Mouse (Mus musculus) midbrain, embryonic 13.5 days (tissue): ENCODE results near the gene Pkn1. TPM values are rescaled to one million over a fixed set of nuclear protein-coding genes. Genes with fewer than 3 reads are reported as not detected.

ENCODE experiments used
- ATAC-seq: fragments of 200-750 bp; cut with Nextera tagmentation; 2 replicates; pipeline ENCODE4 v1.8.0; 2017; ENCODE audit warnings: mild to moderate bottlenecking, moderate TSS enrichment, moderate library complexity
- H3K27ac ChIP-seq: fragments of 300-500 bp; sonication (generic); 2 replicates; pipeline ENCODE4 v1.5.1; 2015; ENCODE audit warnings: inconsistent platforms, mild to moderate bottlenecking, moderate library complexity
- H3K27me3 ChIP-seq: fragments of 300-500 bp; sonication (generic); 2 replicates; pipeline ENCODE4 v1.6.1; 2015; ENCODE audit warnings: mild to moderate bottlenecking, inconsistent platforms
- H3K36me3 ChIP-seq: fragments of 300-500 bp; sonication (generic); 2 replicates; pipeline ENCODE4 v1.6.1; 2015; ENCODE audit warnings: mild to moderate bottlenecking, inconsistent platforms
- H3K4me1 ChIP-seq: fragments of 300-500 bp; sonication (generic); replicated peaks from 2 replicates; pipeline ENCODE4 v1.6.1; 2015; ENCODE audit warnings: inconsistent platforms
- H3K4me2 ChIP-seq: fragments of 300-500 bp; sonication (generic); replicated peaks from 2 replicates; pipeline ENCODE4 v1.6.1; 2015; ENCODE audit warnings: moderate library complexity, mild to moderate bottlenecking, inconsistent platforms
- H3K4me3 ChIP-seq: fragments of 300-500 bp; sonication (generic); replicated peaks from 2 replicates; pipeline ENCODE4 v1.5.1; 2015; ENCODE audit warnings: mild to moderate bottlenecking, inconsistent platforms
- H3K9ac ChIP-seq: fragments of 300-500 bp; sonication (generic); replicated peaks from 2 replicates; pipeline ENCODE4 v1.6.1; 2015; ENCODE audit warnings: mild to moderate bottlenecking, inconsistent platforms
- H3K9me3 ChIP-seq: fragments of 300-500 bp; sonication (generic); 2 replicates; pipeline ENCODE4 v1.6.1; 2016; ENCODE audit warnings: mild to moderate bottlenecking, inconsistent platforms
- WGBS: fragments of 180-500 bp; shearing (Covaris S2); methylation state at CpG from one replicate; pipeline ENCODE4 v1.1.7; 2015; 5-methylcytosine and 5-hydroxymethylcytosine counted together
- polyA plus RNA-seq: library from polyadenylated mRNA; unstranded; fragments of >200 nt; fragmentation: Nextera tagmentation; extraction: Ambion mirVana; gene quantifications from 2 replicates; pipeline ENCODE4 v1.2.1, GENCODE M21; 2015

Pkn1 gene
- 22.7 and 23.3 TPM in 2 replicates for polyA plus RNA-seq

GRCm38 (mm10) chr8:83698661-83699453 is at the start of gene Pkn1:
Pkn1 (minus strand) TSS chr8:83699179.
- peak within 1 kb of the TSS; percentile 93 for H3K4me3 ChIP-seq
- WGBS = under 1% methylated on average over 78 of the region's 85 CpGs
- peak within 1 kb of the TSS; percentile 75 for H3K27ac ChIP-seq
- H3K9ac ChIP-seq = peak within 1 kb of the TSS; percentile 95
- no peaks in the 10 kb centered on the region for H3K27me3 ChIP-seq
- no peaks in the 10 kb centered on the region for H3K36me3 ChIP-seq
- peak; percentile 89 for ATAC-seq
- no peaks in the 10 kb centered on the region for H3K9me3 ChIP-seq
- H3K4me1 ChIP-seq = peaks cover 27% of the 10 kb centered on the region
- peak within 1 kb of the TSS; percentile 96 for H3K4me2 ChIP-seq

GRCm38 (mm10) chr8:83748708-83749107 is 49.7 kb upstream of the Pkn1 start:
- ATAC-seq = no peak
- no peaks in the 10 kb centered on the region for H3K36me3 ChIP-seq
- no peak overlapping the region for H3K27ac ChIP-seq
- H3K27me3 ChIP-seq = peaks cover 23% of the 10 kb centered on the region; the same call in 1 of the 2 replicates
- H3K9me3 ChIP-seq = no peaks in the 10 kb centered on the region
- no peak overlapping the region for H3K4me3 ChIP-seq
- H3K9ac ChIP-seq = no peak overlapping the region
- 39% methylated on average over 3 of the region's 3 CpGs for WGBS
- H3K4me1 ChIP-seq = peaks cover 23% of the 10 kb centered on the region
- no peak overlapping the region for H3K4me2 ChIP-seq

GRCm38 (mm10) chr8:83747661-83748346 is 48.8 kb upstream of the Pkn1 start:
- H3K4me1 ChIP-seq = peaks cover 23% of the 10 kb centered on the region
- H3K4me2 ChIP-seq = peak overlapping the region; percentile 69
- H3K9ac ChIP-seq = peak overlapping the region; percentile 73
- H3K4me3 ChIP-seq = peak overlapping the region; percentile 41
- ATAC-seq = peak; percentile 76
- H3K27ac ChIP-seq = no peak overlapping the region
- WGBS = 3% methylated on average over 28 of the region's 28 CpGs
- no peaks in the 10 kb centered on the region for H3K36me3 ChIP-seq
- H3K9me3 ChIP-seq = no peaks in the 10 kb centered on the region
- H3K27me3 ChIP-seq = peaks cover 26% of the 10 kb centered on the region; the same call in 1 of the 2 replicates

GRCm38 (mm10) chr8:83744070-83744469 is 45.1 kb upstream of the Pkn1 start:
- H3K9me3 ChIP-seq = no peaks in the 10 kb centered on the region
- no peak overlapping the region for H3K4me3 ChIP-seq
- peaks cover 56% of the 10 kb centered on the region for H3K27me3 ChIP-seq
- no peak overlapping the region for H3K9ac ChIP-seq
- H3K4me1 ChIP-seq = peaks cover 21% of the 10 kb centered on the region
- no peaks in the 10 kb centered on the region for H3K36me3 ChIP-seq
- no peak overlapping the region for H3K4me2 ChIP-seq
- WGBS = 71% methylated on average over 4 of the region's 4 CpGs
- ATAC-seq = no peak
- H3K27ac ChIP-seq = no peak overlapping the region

GRCm38 (mm10) chr8:83742968-83743367 is 44.0 kb upstream of the Pkn1 start:
- Histone ChIP-seq H3K9ac (no peak overlapping the region), H3K9me3 (no peaks in the 10 kb centered on the region), H3K27ac (no peak overlapping the region), H3K36me3 (no peaks in the 10 kb centered on the region), H3K4me2 (no peak overlapping the region), H3K27me3 (peaks cover 49% of the 10 kb centered on the region), H3K4me1 (peaks cover 19% of the 10 kb centered on the region), H3K4me3 (no peak overlapping the region)
- 94% methylated on average over 6 of the region's 6 CpGs for WGBS
- ATAC-seq = no peak

GRCm38 (mm10) chr8:83741849-83742655 is 43.1 kb upstream of the Pkn1 start:
- H3K36me3 ChIP-seq = no peaks in the 10 kb centered on the region
- H3K9ac ChIP-seq = no peak overlapping the region
- no peak for ATAC-seq
- no peak overlapping the region for H3K4me3 ChIP-seq
- 75% methylated on average over 19 of the region's 19 CpGs for WGBS
- no peaks in the 10 kb centered on the region for H3K9me3 ChIP-seq
- peaks cover 44% of the 10 kb centered on the region for H3K27me3 ChIP-seq
- H3K4me1 ChIP-seq = peaks cover 17% of the 10 kb centered on the region
- H3K27ac ChIP-seq = no peak overlapping the region
- H3K4me2 ChIP-seq = no peak overlapping the region

GRCm38 (mm10) chr8:83740976-83741741 is 42.2 kb upstream of the Pkn1 start, which contains the start of gene Adgre5:
Adgre5 (minus strand) TSS chr8:83741326.
- Histone ChIP-seq H3K4me1 (peaks cover 17% of the 10 kb centered on the region), H3K9ac (peak within 1 kb of the TSS; percentile 64), H3K27ac (no peak within 1 kb of the TSS), H3K27me3 (peaks cover 43% of the 10 kb centered on the region), H3K36me3 (no peaks in the 10 kb centered on the region), H3K4me3 (peak within 1 kb of the TSS; percentile 45), H3K4me2 (peak within 1 kb of the TSS; percentile 83), H3K9me3 (no peaks in the 10 kb centered on the region)
- peak; percentile 41; the same call in 1 of the 2 replicates for ATAC-seq
- under 1% methylated on average over 46 of the region's 56 CpGs for WGBS

GRCm38 (mm10) chr8:83740586-83740975 is 41.6 kb upstream of the Pkn1 start:
- peaks cover 17% of the 10 kb centered on the region for H3K4me1 ChIP-seq
- H3K36me3 ChIP-seq = no peaks in the 10 kb centered on the region
- H3K27me3 ChIP-seq = peaks cover 43% of the 10 kb centered on the region
- H3K4me2 ChIP-seq = peak overlapping the region; percentile 83
- H3K9ac ChIP-seq = peak overlapping the region; percentile 64
- H3K4me3 ChIP-seq = peak overlapping the region; percentile 45
- 19% methylated on average over 3 of the region's 3 CpGs for WGBS
- ATAC-seq = 0 out of 2 replicates have a peak, but pooled peaks have one; percentile 2
- no peaks in the 10 kb centered on the region for H3K9me3 ChIP-seq
- H3K27ac ChIP-seq = no peak overlapping the region

- Histone ChIP-seq H3K9me3 (no peaks in the 10 kb centered on the region), H3K4me3 (no peak overlapping the region), H3K27me3 (peaks cover 41% of the 10 kb centered on the region), H3K9ac (no peak overlapping the region), H3K27ac (no peak overlapping the region), H3K4me1 (peaks cover 17% of the 10 kb centered on the region), H3K36me3 (no peaks in the 10 kb centered on the region), H3K4me2 (peak overlapping the region; percentile 22)
- WGBS = 50% methylated on average over 8 of the region's 8 CpGs
- no peak for ATAC-seq
Observed at GRCm38 (mm10) chr8:83739711-83740468, 40.9 kb upstream of the Pkn1 start.

- H3K27me3 ChIP-seq = peaks cover 39% of the 10 kb centered on the region
- H3K36me3 ChIP-seq = no peaks in the 10 kb centered on the region
- 79% methylated on average over 10 of the region's 10 CpGs for WGBS
- no peaks in the 10 kb centered on the region for H3K9me3 ChIP-seq
- 0 out of 2 replicates have a peak overlapping the region, but pooled peaks have one; percentile 19 for H3K4me2 ChIP-seq
- no peak for ATAC-seq
- no peak overlapping the region for H3K27ac ChIP-seq
- peaks cover 17% of the 10 kb centered on the region for H3K4me1 ChIP-seq
- no peak overlapping the region for H3K4me3 ChIP-seq
- H3K9ac ChIP-seq = no peak overlapping the region
Observed at GRCm38 (mm10) chr8:83738949-83739710, 40.2 kb upstream of the Pkn1 start.
